Comparison of ENCODE assay signal across 22 mouse cellular contexts in the genomic region with DNA sequence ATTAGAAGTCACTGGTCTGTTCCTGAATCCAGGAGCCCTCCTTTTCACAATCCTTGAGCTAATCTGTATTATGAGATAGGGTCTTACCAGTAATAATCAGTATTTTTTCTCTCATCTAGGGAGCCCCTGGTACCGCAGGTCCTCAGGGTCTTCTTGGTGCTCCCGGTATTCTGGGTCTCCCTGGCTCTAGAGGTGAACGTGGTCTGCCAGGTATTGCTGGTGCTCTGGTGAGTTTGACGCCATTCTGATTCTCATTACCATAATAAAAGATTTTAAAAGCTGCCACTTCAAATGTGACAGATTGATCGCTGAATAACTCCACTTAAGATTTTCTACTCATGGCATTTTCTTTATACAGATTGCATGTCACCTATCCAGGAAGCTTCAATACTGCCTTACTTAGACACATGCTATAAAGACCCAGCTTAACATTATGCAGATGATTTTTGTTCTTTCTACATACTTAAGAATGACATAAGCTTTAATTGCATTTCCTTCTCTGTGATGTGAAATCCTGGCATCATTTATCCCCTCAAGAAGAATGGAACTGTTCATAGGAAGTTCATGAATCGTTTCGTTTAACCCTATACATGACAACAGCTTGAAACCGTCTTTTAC. TPM values are rescaled to one million over a fixed set of nuclear protein-coding genes. Genes with fewer than 3 reads are reported as not detected.
A peak's percentile ranks its signal among the peaks of the same experiment; 100 is the strongest.
DNase-seq lines count a peak whose midpoint lies in the region; ATAC-seq lines count a peak whose summit lies in the region.
"Had no signal": no experiment of that assay in that cellular context is flagged by ENCODE, and none has a peak within 500 bp of the region (broad histone marks: within the 10 kb centered on the region; RNA-seq: fewer than 3 reads in every experiment).

No protein-coding gene starts in this region.

- H3K36me3 ChIP-seq in forebrain, embryonic 12.5 days (replicated peaks): no peaks in the 10 kb centered on the region
- H3K36me3 ChIP-seq in forebrain, embryonic 11.5 days (ENCODE audit: control insufficient read depth, insufficient read depth, low read length): no peaks in the 10 kb centered on the region
- peaks cover 87% of the 10 kb centered on the region for H3K36me3 ChIP-seq in limb, embryonic 15.5 days
- H3K36me3 ChIP-seq in limb, embryonic 10.5 days: peaks cover 100% of the 10 kb centered on the region
- no peaks in the 10 kb centered on the region for H3K36me3 ChIP-seq in forebrain, embryonic 15.5 days

- 61% methylated on average over 8 of the region's 8 CpGs for WGBS in forebrain, embryonic 12.5 days
- 72% methylated on average over 8 of the region's 8 CpGs for WGBS in forebrain, embryonic 11.5 days
- WGBS in limb, embryonic 15.5 days: 83% methylated on average over 8 of the region's 8 CpGs
- WGBS in limb, embryonic 10.5 days: 89% methylated on average over 8 of the region's 8 CpGs
- WGBS in forebrain, embryonic 15.5 days: 35% methylated on average over 8 of the region's 8 CpGs

- H3K27ac ChIP-seq in forebrain, embryonic 12.5 days: no peak overlapping the region
- no peak overlapping the region for H3K27ac ChIP-seq in forebrain, embryonic 11.5 days (ENCODE audit: low read depth, low read length)
- H3K27ac ChIP-seq in limb, embryonic 15.5 days: peak overlapping the region; percentile 82
- H3K27ac ChIP-seq in limb, embryonic 10.5 days: no peak overlapping the region
- peak overlapping the region; percentile 58 for H3K27ac ChIP-seq in forebrain, embryonic 15.5 days (replicated peaks)
- H3K27ac ChIP-seq: embryonic facial prominence, embryonic 13.5 days; heart, adult 2 months; hindbrain, embryonic 10.5 days; hindbrain, embryonic 14.5 days had no signal

- no peak overlapping the region for H3K4me3 ChIP-seq in forebrain, embryonic 12.5 days (replicated peaks)
- no peak overlapping the region for H3K4me3 ChIP-seq in forebrain, embryonic 11.5 days (ENCODE audit: low read depth, low read length)
- H3K4me3 ChIP-seq in limb, embryonic 15.5 days: no peak overlapping the region
- no peak overlapping the region for H3K4me3 ChIP-seq in limb, embryonic 10.5 days
- H3K4me3 ChIP-seq in forebrain, embryonic 15.5 days: no peak overlapping the region
- H3K4me3 ChIP-seq: embryonic facial prominence, embryonic 13.5 days; heart, adult 2 months; hindbrain, embryonic 10.5 days had no signal

- no peaks in the 10 kb centered on the region for H3K9me3 ChIP-seq in forebrain, embryonic 12.5 days
- no peaks in the 10 kb centered on the region for H3K9me3 ChIP-seq in forebrain, embryonic 11.5 days (ENCODE audit: control insufficient read depth, low read length)
- H3K9me3 ChIP-seq in limb, embryonic 15.5 days: no peaks in the 10 kb centered on the region
- no peaks in the 10 kb centered on the region for H3K9me3 ChIP-seq in limb, embryonic 10.5 days (replicated peaks)
- no peaks in the 10 kb centered on the region for H3K9me3 ChIP-seq in forebrain, embryonic 15.5 days
- H3K9me3 ChIP-seq: embryonic facial prominence, embryonic 13.5 days; hindbrain, embryonic 10.5 days had no signal

- no peak for DNase-seq in forebrain, embryonic 11.5 days (ENCODE audit: low spot score)
- no peak for DNase-seq in limb, embryonic 10.5 days (ENCODE audit: low spot score)
- DNase-seq in adrenal gland, adult (ENCODE audit: inconsistent age in 2 of 2, low spot score in 1 of 2): no peak
- DNase-seq in spleen, adult 12 weeks (ENCODE audit: low spot score): no peak
- DNase-seq: adrenal gland, adult 2 months; adrenal gland, postnatal 25 days; cerebellum, adult 11 months; cerebellum, adult 8-10 months; cerebellum, postnatal 14 days; heart, adult 2 months; kidney, adult 2 months had no signal

- no peaks in the 10 kb centered on the region for H3K27me3 ChIP-seq in forebrain, embryonic 12.5 days
- no peaks in the 10 kb centered on the region for H3K27me3 ChIP-seq in forebrain, embryonic 11.5 days (ENCODE audit: control insufficient read depth, insufficient read depth, low read length)
- H3K27me3 ChIP-seq in limb, embryonic 15.5 days: no peaks in the 10 kb centered on the region
- H3K27me3 ChIP-seq in limb, embryonic 10.5 days (ENCODE audit: low read depth, poor library complexity, severe bottlenecking): no peaks in the 10 kb centered on the region
- no peaks in the 10 kb centered on the region for H3K27me3 ChIP-seq in forebrain, embryonic 15.5 days
- H3K27me3 ChIP-seq: CH12.LX; embryonic facial prominence, embryonic 13.5 days; Patski had no signal

- no peaks in the 10 kb centered on the region for H3K4me1 ChIP-seq in forebrain, embryonic 12.5 days
- no peaks in the 10 kb centered on the region for H3K4me1 ChIP-seq in forebrain, embryonic 11.5 days (replicated peaks; ENCODE audit: control insufficient read depth, insufficient read depth, low read length)
- H3K4me1 ChIP-seq in limb, embryonic 15.5 days: no peaks in the 10 kb centered on the region
- no peaks in the 10 kb centered on the region for H3K4me1 ChIP-seq in limb, embryonic 10.5 days
- H3K4me1 ChIP-seq in forebrain, embryonic 15.5 days: peaks cover 10% of the 10 kb centered on the region; the same call in 1 of the 2 replicates
- H3K4me1 ChIP-seq: embryonic facial prominence, embryonic 13.5 days; hindbrain, embryonic 10.5 days had no signal

- H3K4me2 ChIP-seq in forebrain, embryonic 12.5 days: no peak overlapping the region
- H3K4me2 ChIP-seq in forebrain, embryonic 11.5 days (ENCODE audit: low read depth, low read length, severe bottlenecking): no peak overlapping the region
- no peak overlapping the region for H3K4me2 ChIP-seq in limb, embryonic 15.5 days
- H3K4me2 ChIP-seq in forebrain, embryonic 15.5 days (replicated peaks): no peak overlapping the region
- H3K4me2 ChIP-seq: embryonic facial prominence, embryonic 13.5 days; heart, embryonic 11.5 days; hindbrain, embryonic 14.5 days had no signal

- ATAC-seq in forebrain, embryonic 12.5 days (ENCODE audit: low FRiP score): peak; percentile 33; the same call in 1 of the 2 replicates
- no peak for ATAC-seq in forebrain, embryonic 11.5 days (replicated peaks; ENCODE audit: low FRiP score)
- no peak for ATAC-seq in limb, embryonic 15.5 days (ENCODE audit: insufficient number of reproducible peaks, low FRiP score, low TSS enrichment, low read depth)
- ATAC-seq in forebrain, embryonic 15.5 days (replicated peaks): peak; percentile 67
- ATAC-seq: activated CD4-positive, CD25-positive, alpha-beta regulatory T cell, adult 4 months; intestine, embryonic 16.5 days; Patski had no signal

- no peak overlapping the region for H3K9ac ChIP-seq in forebrain, embryonic 12.5 days
- no peak overlapping the region for H3K9ac ChIP-seq in forebrain, embryonic 11.5 days (ENCODE audit: low read length)
- H3K9ac ChIP-seq in limb, embryonic 15.5 days: no peak overlapping the region
- no peak overlapping the region for H3K9ac ChIP-seq in forebrain, embryonic 15.5 days (replicated peaks)
- H3K9ac ChIP-seq: embryonic facial prominence, embryonic 13.5 days; hindbrain, embryonic 14.5 days had no signal

RNA-seq across cellular contexts. Expression of gene Col1a2, which starts 30.0 kb away (rescaled TPM):
- 146 and 193 TPM in 2 replicates for polyA plus RNA-seq in forebrain, embryonic 12.5 days (2016; fragmentation: Nextera tagmentation; extraction: Ambion mirVana)
- 140 and 149 TPM in 2 replicates for polyA plus RNA-seq in forebrain, embryonic 11.5 days (2014; fragmentation: Nextera tagmentation; extraction: Ambion mirVana)
- polyA plus RNA-seq in limb, embryonic 15.5 days (2015; fragmentation: Nextera tagmentation; extraction: Ambion mirVana): 2,665 and 3,005 TPM in 2 replicates
- polyA plus RNA-seq in limb, embryonic 10.5 days (2016; fragmentation: Nextera tagmentation; extraction: Ambion mirVana): 109 and 248 TPM in 2 replicates
- 38.6 and 40.4 TPM in 2 replicates for polyA plus RNA-seq in forebrain, embryonic 15.5 days (2015; fragmentation: Nextera tagmentation; extraction: Ambion mirVana)
- polyA plus RNA-seq: activated CD4-positive, CD25-positive, alpha-beta regulatory T cell, adult 4 months had no signal

Comparison
In these comparisons a context has a peak if more than half of its experiments do, and no peak if none do; other contexts are left out.
1. ATAC-seq: peak in forebrain, embryonic 12.5 days (single experiment) and forebrain, embryonic 15.5 days (single experiment); none in forebrain, embryonic 11.5 days (single experiment) and limb, embryonic 15.5 days (single experiment).
2. H3K27ac ChIP-seq: peak in limb, embryonic 15.5 days (single experiment) and forebrain, embryonic 15.5 days (single experiment); none in forebrain, embryonic 12.5 days (single experiment), forebrain, embryonic 11.5 days (single experiment) and limb, embryonic 10.5 days (single experiment).
3. RNA of gene Col1a2, which starts 30.0 kb away (polyA plus RNA-seq): 2,665 to 3,005 TPM in limb, embryonic 15.5 days; 109 to 248 TPM in limb, embryonic 10.5 days, 146 to 193 TPM in forebrain, embryonic 12.5 days, 140 to 149 TPM in forebrain, embryonic 11.5 days and 38.6 to 40.4 TPM in forebrain, embryonic 15.5 days; every median in the first group is over 10 times any median in the second.